Mouse (Mus musculus): ENCODE data around the gene Naglu. TPM values are rescaled to one million over a fixed set of nuclear protein-coding genes. Genes with fewer than 3 reads are reported as not detected.

Naglu gene
- polyA plus RNA-seq, 1 experiment: 0.14 TPM

- H3K4me3 ChIP-seq (replicated peaks): no peak overlapping the region
- TF ChIP-seq TAL1 (IDR thresholded peaks at IDR 0.05; ENCODE audit: low read length) (no peak), GATA1 (IDR thresholded peaks at IDR 0.05; ENCODE audit: low read length) (no peak)
- H3K27me3 ChIP-seq (ENCODE audit: control insufficient read depth): peaks cover 70% of the 10 kb centered on the region
- peaks cover 4% of the 10 kb centered on the region; the same call in 1 of the 2 replicates for H3K9me3 ChIP-seq (ENCODE audit: control insufficient read depth, low read length)
- peaks cover 29% of the 10 kb centered on the region for H3K4me1 ChIP-seq (ENCODE audit: control insufficient read depth)
- no peaks in the 10 kb centered on the region for H3K36me3 ChIP-seq (ENCODE audit: control insufficient read depth)
Measured at GRCm38 (mm10) chr11:101071810-101072428, 2.1 kb downstream of the Naglu start.

- peaks cover 22% of the 10 kb centered on the region for H3K4me1 ChIP-seq (ENCODE audit: control insufficient read depth)
- TF ChIP-seq TAL1 (IDR thresholded peaks at IDR 0.05; ENCODE audit: low read length) (no peak), GATA1 (IDR thresholded peaks at IDR 0.05; ENCODE audit: low read length) (no peak)
- H3K9me3 ChIP-seq (ENCODE audit: control insufficient read depth, low read length): peaks cover 9% of the 10 kb centered on the region; the same call in 1 of the 2 replicates
- no peaks in the 10 kb centered on the region for H3K36me3 ChIP-seq (ENCODE audit: control insufficient read depth)
- peaks cover 73% of the 10 kb centered on the region for H3K27me3 ChIP-seq (ENCODE audit: control insufficient read depth)
- H3K4me3 ChIP-seq (replicated peaks): no peak within 1 kb of the TSS
Measured at GRCm38 (mm10) chr11:101078121-101078520, 8.3 kb downstream of the Naglu start, which contains the start of gene Hsd17b1. Gene Hsd17b1 (plus strand): TSS chr11:101078411.

- no peak overlapping the region for H3K4me3 ChIP-seq (replicated peaks)
- TF ChIP-seq GATA1 (IDR thresholded peaks at IDR 0.05; ENCODE audit: low read length): no peak
- no peak for TF ChIP-seq TAL1 (IDR thresholded peaks at IDR 0.05; ENCODE audit: low read length)
- peaks cover 7% of the 10 kb centered on the region for H3K36me3 ChIP-seq (ENCODE audit: control insufficient read depth)
Measured at GRCm38 (mm10) chr11:101079746-101080145, 9.9 kb downstream of the Naglu start.

GRCm38 (mm10) chr11:101080421-101080820, 10.6 kb downstream of the Naglu start:
- H3K27me3 ChIP-seq (ENCODE audit: control insufficient read depth): peaks cover 62% of the 10 kb centered on the region
- H3K4me3 ChIP-seq (replicated peaks): no peak overlapping the region
- peaks cover 41% of the 10 kb centered on the region for H3K4me1 ChIP-seq (ENCODE audit: control insufficient read depth)
- peaks cover 9% of the 10 kb centered on the region; the same call in 1 of the 2 replicates for H3K9me3 ChIP-seq (ENCODE audit: control insufficient read depth, low read length)
- TF ChIP-seq TAL1 (IDR thresholded peaks at IDR 0.05; ENCODE audit: low read length) (no peak), GATA1 (IDR thresholded peaks at IDR 0.05; ENCODE audit: low read length) (no peak)
- peaks cover 12% of the 10 kb centered on the region for H3K36me3 ChIP-seq (ENCODE audit: control insufficient read depth)

More at GRCm38 (mm10) chr11:101079746-101080145, 9.9 kb downstream of the Naglu start:
- peaks cover 9% of the 10 kb centered on the region; the same call in 1 of the 2 replicates for H3K9me3 ChIP-seq (ENCODE audit: control insufficient read depth, low read length)
- H3K4me1 ChIP-seq (ENCODE audit: control insufficient read depth): peaks cover 36% of the 10 kb centered on the region
- peaks cover 62% of the 10 kb centered on the region for H3K27me3 ChIP-seq (ENCODE audit: control insufficient read depth)

GRCm38 (mm10) chr11:101081659-101082058, 11.8 kb downstream of the Naglu start:
- H3K9me3 ChIP-seq (ENCODE audit: control insufficient read depth, low read length): peaks cover 9% of the 10 kb centered on the region; the same call in 1 of the 2 replicates

GRCm38 (mm10) chr11:101082208-101083082, 12.6 kb downstream of the Naglu start, which contains the start of gene Coasy:
Gene Coasy (plus strand): TSS chr11:101082565.
- Histone ChIP-seq H3K36me3 (ENCODE audit: control insufficient read depth) (peaks cover 21% of the 10 kb centered on the region), H3K4me3 (replicated peaks) (peak within 1 kb of the TSS; percentile 80), H3K4me1 (ENCODE audit: control insufficient read depth) (peaks cover 62% of the 10 kb centered on the region), H3K9me3 (ENCODE audit: control insufficient read depth, low read length) (peaks cover 9% of the 10 kb centered on the region; the same call in 1 of the 2 replicates), H3K27me3 (ENCODE audit: control insufficient read depth) (peaks cover 48% of the 10 kb centered on the region)
- TF ChIP-seq GATA1 (IDR thresholded peaks at IDR 0.05; ENCODE audit: low read length) (no peak), TAL1 (IDR thresholded peaks at IDR 0.05; ENCODE audit: low read length) (no peak)

More at GRCm38 (mm10) chr11:101081659-101082058, 11.8 kb downstream of the Naglu start:
- H3K4me1 ChIP-seq (ENCODE audit: control insufficient read depth): peaks cover 54% of the 10 kb centered on the region
- TF ChIP-seq GATA1 (IDR thresholded peaks at IDR 0.05; ENCODE audit: low read length): no peak
- no peak for TF ChIP-seq TAL1 (IDR thresholded peaks at IDR 0.05; ENCODE audit: low read length)
- H3K4me3 ChIP-seq (replicated peaks): peak overlapping the region; percentile 80
- peaks cover 21% of the 10 kb centered on the region for H3K36me3 ChIP-seq (ENCODE audit: control insufficient read depth)
- peaks cover 56% of the 10 kb centered on the region for H3K27me3 ChIP-seq (ENCODE audit: control insufficient read depth)

GRCm38 (mm10) chr11:101083083-101083697, 13.4 kb downstream of the Naglu start:
- TF ChIP-seq GATA1 (IDR thresholded peaks at IDR 0.05; ENCODE audit: low read length): no peak
- no peak for TF ChIP-seq TAL1 (IDR thresholded peaks at IDR 0.05; ENCODE audit: low read length)
- peaks cover 9% of the 10 kb centered on the region; the same call in 1 of the 2 replicates for H3K9me3 ChIP-seq (ENCODE audit: control insufficient read depth, low read length)
- peaks cover 21% of the 10 kb centered on the region for H3K36me3 ChIP-seq (ENCODE audit: control insufficient read depth)
- peak overlapping the region; percentile 80 for H3K4me3 ChIP-seq (replicated peaks)
- H3K4me1 ChIP-seq (ENCODE audit: control insufficient read depth): peaks cover 69% of the 10 kb centered on the region
- peaks cover 40% of the 10 kb centered on the region for H3K27me3 ChIP-seq (ENCODE audit: control insufficient read depth)

GRCm38 (mm10) chr11:101084246-101084645, 14.4 kb downstream of the Naglu start:
- peaks cover 32% of the 10 kb centered on the region for H3K36me3 ChIP-seq (ENCODE audit: control insufficient read depth)
- H3K4me3 ChIP-seq (replicated peaks): no peak overlapping the region
- H3K4me1 ChIP-seq (ENCODE audit: control insufficient read depth): peaks cover 78% of the 10 kb centered on the region
- peaks cover 4% of the 10 kb centered on the region; the same call in 1 of the 2 replicates for H3K9me3 ChIP-seq (ENCODE audit: control insufficient read depth, low read length)
- peaks cover 30% of the 10 kb centered on the region for H3K27me3 ChIP-seq (ENCODE audit: control insufficient read depth)
- TF ChIP-seq GATA1 (IDR thresholded peaks at IDR 0.05; ENCODE audit: low read length): no peak
- no peak for TF ChIP-seq TAL1 (IDR thresholded peaks at IDR 0.05; ENCODE audit: low read length)

Measured in erythroblast, embryonic 14.5 days (primary cell).